Mouse (Mus musculus): ENCODE data around the gene Olfr323. TPM values are rescaled to one million over a fixed set of nuclear protein-coding genes. Genes with fewer than 3 reads are reported as not detected.
A peak's percentile ranks its signal among the peaks of the same experiment; 100 is the strongest.

Gene Olfr323
- polyA plus RNA-seq (2012; rRNA removed): 0.57 and 2.2 TPM in 2 replicates

DNA sequence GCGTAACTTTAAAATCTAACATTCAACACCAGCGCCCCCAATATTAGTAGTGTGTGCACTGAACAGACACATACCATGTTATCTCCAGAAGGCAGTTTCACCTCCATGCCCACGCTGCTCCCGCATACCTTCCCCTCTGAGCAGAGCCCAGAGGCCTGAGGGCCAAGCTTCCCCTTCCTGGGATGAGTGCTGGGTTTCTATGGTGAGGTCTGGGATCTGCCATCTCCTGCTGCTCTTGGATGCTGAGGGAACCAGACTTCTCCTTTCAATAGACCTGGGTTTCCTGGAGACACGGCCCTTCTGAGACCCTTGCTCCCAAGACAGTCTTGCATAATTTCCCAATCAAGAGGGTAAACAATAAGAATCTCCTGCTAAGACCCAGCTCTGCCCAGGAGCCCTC, at the start of gene Olfr323:
Gene Olfr323 (minus strand): TSS at position 101 of the 400 bp plus-strand sequence.
- Histone ChIP-seq H3K4me3 (ENCODE audit: control insufficient read depth, low read depth, low read length) (no peak within 1 kb of the TSS), H3K4me1 (ENCODE audit: control insufficient read depth, insufficient read depth, low read length) (peaks cover 4% of the 10 kb centered on the region), H3K36me3 (ENCODE audit: control insufficient read depth, insufficient read depth, low read length) (no peaks in the 10 kb centered on the region), H3K27ac (ENCODE audit: control insufficient read depth, insufficient read depth, low read depth, low read length) (no peak within 1 kb of the TSS), H3K27me3 (ENCODE audit: control insufficient read depth, insufficient read depth, low read length) (no peaks in the 10 kb centered on the region)
- TF ChIP-seq POLR2A (IDR thresholded peaks at IDR 0.05; ENCODE audit: control insufficient read depth, low read depth, low read length): no peak
- no peak for TF ChIP-seq CTCF (IDR thresholded peaks at IDR 0.05; ENCODE audit: control insufficient read depth, insufficient read depth, insufficient replicate concordance, low read depth, low read length)

DNA sequence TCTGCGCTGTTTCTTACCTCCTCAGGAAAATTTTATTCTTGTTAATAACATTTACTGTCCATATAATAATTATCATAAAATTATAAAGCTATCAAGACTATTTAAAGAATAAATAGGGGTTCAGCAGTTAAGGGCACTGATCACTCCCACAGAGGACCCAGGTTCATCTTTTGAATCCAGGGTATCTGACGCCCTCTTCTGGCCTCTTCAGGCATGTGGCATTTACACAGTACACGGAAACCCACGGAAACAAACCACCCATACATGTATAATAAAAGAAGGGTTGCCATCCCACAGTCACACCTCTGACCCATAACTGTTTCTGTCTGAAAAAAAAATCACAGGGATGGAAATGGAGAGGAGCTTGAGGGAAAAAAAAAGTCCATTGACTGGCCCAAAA, 41.5 kb upstream of the Olfr323 start:
- no peak overlapping the region for H3K27ac ChIP-seq (ENCODE audit: control insufficient read depth, insufficient read depth, low read depth, low read length)
- no peak overlapping the region for H3K4me3 ChIP-seq (ENCODE audit: control insufficient read depth, low read depth, low read length)
- no peaks in the 10 kb centered on the region for H3K27me3 ChIP-seq (ENCODE audit: control insufficient read depth, insufficient read depth, low read length)
- H3K4me1 ChIP-seq (ENCODE audit: control insufficient read depth, insufficient read depth, low read length): no peaks in the 10 kb centered on the region
- TF ChIP-seq CTCF (IDR thresholded peaks at IDR 0.05; ENCODE audit: control insufficient read depth, insufficient read depth, insufficient replicate concordance, low read depth, low read length) (no peak), POLR2A (IDR thresholded peaks at IDR 0.05; ENCODE audit: control insufficient read depth, low read depth, low read length) (no peak)
- H3K36me3 ChIP-seq (ENCODE audit: control insufficient read depth, insufficient read depth, low read length): no peaks in the 10 kb centered on the region

DNA sequence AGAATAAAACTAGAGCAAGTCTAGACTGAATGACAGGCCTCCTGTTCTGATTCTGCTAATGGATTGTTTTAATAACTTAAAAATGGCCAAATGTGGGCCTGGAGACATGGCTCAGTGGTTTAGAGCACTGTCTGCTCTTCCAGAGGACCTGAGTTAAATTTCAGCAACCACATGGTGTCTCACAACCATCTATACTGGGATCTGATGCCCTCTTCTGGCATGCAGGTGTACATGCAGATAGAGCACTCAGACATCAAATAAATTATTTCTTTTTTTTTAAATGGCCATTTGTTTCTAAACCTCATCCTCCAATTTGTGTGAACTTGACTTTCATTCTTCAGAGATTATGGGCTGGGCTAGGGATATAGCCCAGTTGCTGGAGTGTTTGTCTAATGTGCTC, 39.0 kb upstream of the Olfr323 start:
- Histone ChIP-seq H3K27me3 (ENCODE audit: control insufficient read depth, insufficient read depth, low read length) (no peaks in the 10 kb centered on the region), H3K4me1 (ENCODE audit: control insufficient read depth, insufficient read depth, low read length) (peaks cover 2% of the 10 kb centered on the region), H3K36me3 (ENCODE audit: control insufficient read depth, insufficient read depth, low read length) (no peaks in the 10 kb centered on the region), H3K27ac (ENCODE audit: control insufficient read depth, insufficient read depth, low read depth, low read length) (no peak overlapping the region), H3K4me3 (ENCODE audit: control insufficient read depth, low read depth, low read length) (no peak overlapping the region)
- TF ChIP-seq CTCF (IDR thresholded peaks at IDR 0.05; ENCODE audit: control insufficient read depth, insufficient read depth, insufficient replicate concordance, low read depth, low read length): no peak
- no peak for TF ChIP-seq POLR2A (IDR thresholded peaks at IDR 0.05; ENCODE audit: control insufficient read depth, low read depth, low read length)

DNA sequence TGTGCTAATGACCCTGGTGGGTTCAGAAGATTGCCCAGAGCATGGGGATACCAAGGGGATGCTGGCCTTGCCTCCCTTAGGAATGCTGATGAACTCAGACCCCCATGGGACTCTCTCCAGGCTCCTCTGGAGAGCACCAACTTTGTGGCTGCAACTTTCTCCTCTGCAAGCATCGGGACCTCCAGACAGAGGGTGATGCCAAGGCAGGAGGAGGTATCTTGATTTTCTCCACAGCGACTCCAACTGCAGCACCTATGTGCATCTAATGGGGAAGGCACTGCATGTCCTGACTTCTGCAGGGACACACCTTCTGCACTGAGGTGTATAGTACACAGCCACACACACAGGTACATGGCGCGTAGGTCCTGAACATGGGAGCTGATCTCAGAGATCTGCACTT, 28.3 kb upstream of the Olfr323 start, which contains the start of gene Olfr322:
Gene Olfr322 (plus strand): TSS at position 187 of the 400 bp plus-strand sequence.
- no peak within 1 kb of the TSS for H3K27ac ChIP-seq (ENCODE audit: control insufficient read depth, insufficient read depth, low read depth, low read length)
- H3K4me3 ChIP-seq (ENCODE audit: control insufficient read depth, low read depth, low read length): no peak within 1 kb of the TSS
- TF ChIP-seq POLR2A (IDR thresholded peaks at IDR 0.05; ENCODE audit: control insufficient read depth, low read depth, low read length) (no peak), CTCF (IDR thresholded peaks at IDR 0.05; ENCODE audit: control insufficient read depth, insufficient read depth, insufficient replicate concordance, low read depth, low read length) (no peak)
- H3K36me3 ChIP-seq (ENCODE audit: control insufficient read depth, insufficient read depth, low read length): no peaks in the 10 kb centered on the region
- H3K4me1 ChIP-seq (ENCODE audit: control insufficient read depth, insufficient read depth, low read length): no peaks in the 10 kb centered on the region
- H3K27me3 ChIP-seq (ENCODE audit: control insufficient read depth, insufficient read depth, low read length): no peaks in the 10 kb centered on the region

DNA sequence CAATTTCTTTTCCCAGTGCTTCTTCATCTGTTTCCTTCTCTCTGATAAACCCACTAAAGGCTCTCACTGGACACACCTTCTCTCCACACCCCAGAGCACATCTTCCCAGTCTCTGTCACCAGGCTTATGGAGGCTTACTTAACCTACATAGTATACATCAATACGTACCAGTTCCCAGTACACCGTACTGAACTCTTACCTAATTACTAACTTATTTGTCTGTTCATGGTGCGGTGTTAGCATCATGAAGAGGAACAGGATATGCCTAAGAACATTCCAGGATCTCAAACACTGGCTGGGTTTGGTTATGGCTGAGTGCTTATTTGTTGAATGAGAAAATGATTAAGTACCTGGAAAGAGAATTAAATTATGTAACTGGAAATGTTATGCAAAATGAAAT, 24.9 kb upstream of the Olfr323 start:
- Histone ChIP-seq H3K27me3 (ENCODE audit: control insufficient read depth, insufficient read depth, low read length) (no peaks in the 10 kb centered on the region), H3K27ac (ENCODE audit: control insufficient read depth, insufficient read depth, low read depth, low read length) (no peak overlapping the region), H3K4me3 (ENCODE audit: control insufficient read depth, low read depth, low read length) (no peak overlapping the region), H3K4me1 (ENCODE audit: control insufficient read depth, insufficient read depth, low read length) (peaks cover 3% of the 10 kb centered on the region), H3K36me3 (ENCODE audit: control insufficient read depth, insufficient read depth, low read length) (no peaks in the 10 kb centered on the region)
- no peak for TF ChIP-seq POLR2A (IDR thresholded peaks at IDR 0.05; ENCODE audit: control insufficient read depth, low read depth, low read length)
- no peak for TF ChIP-seq CTCF (IDR thresholded peaks at IDR 0.05; ENCODE audit: control insufficient read depth, insufficient read depth, insufficient replicate concordance, low read depth, low read length)

DNA sequence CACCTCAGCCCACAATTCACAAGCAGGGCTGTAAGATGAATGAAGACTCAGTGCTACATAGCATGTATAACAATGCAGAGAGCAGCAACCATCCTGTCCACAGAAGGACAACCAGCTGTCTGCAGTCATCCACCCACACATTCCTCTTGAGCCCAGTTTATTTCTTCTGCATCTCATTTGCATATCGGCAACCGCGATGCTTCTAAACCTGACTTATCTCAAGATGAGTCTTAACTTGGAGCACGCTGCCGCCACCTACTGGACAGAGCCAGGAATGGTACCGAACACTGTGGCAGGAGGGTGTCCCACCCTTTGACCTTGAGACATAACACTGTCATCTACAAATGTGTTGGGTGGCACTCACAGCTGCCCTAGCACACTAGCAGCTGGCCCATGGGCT, 13.0 kb upstream of the Olfr323 start:
- H3K27me3 ChIP-seq (ENCODE audit: control insufficient read depth, insufficient read depth, low read length): no peaks in the 10 kb centered on the region
- no peaks in the 10 kb centered on the region for H3K36me3 ChIP-seq (ENCODE audit: control insufficient read depth, insufficient read depth, low read length)
- peak; percentile 92; the same call in 1 of the 2 replicates for TF ChIP-seq CTCF (IDR thresholded peaks at IDR 0.05; ENCODE audit: control insufficient read depth, insufficient read depth, insufficient replicate concordance, low read depth, low read length)
- TF ChIP-seq POLR2A (IDR thresholded peaks at IDR 0.05; ENCODE audit: control insufficient read depth, low read depth, low read length): no peak
- H3K4me3 ChIP-seq (ENCODE audit: control insufficient read depth, low read depth, low read length): no peak overlapping the region
- H3K27ac ChIP-seq (ENCODE audit: control insufficient read depth, insufficient read depth, low read depth, low read length): no peak overlapping the region
- peaks cover 3% of the 10 kb centered on the region for H3K4me1 ChIP-seq (ENCODE audit: control insufficient read depth, insufficient read depth, low read length)

DNA sequence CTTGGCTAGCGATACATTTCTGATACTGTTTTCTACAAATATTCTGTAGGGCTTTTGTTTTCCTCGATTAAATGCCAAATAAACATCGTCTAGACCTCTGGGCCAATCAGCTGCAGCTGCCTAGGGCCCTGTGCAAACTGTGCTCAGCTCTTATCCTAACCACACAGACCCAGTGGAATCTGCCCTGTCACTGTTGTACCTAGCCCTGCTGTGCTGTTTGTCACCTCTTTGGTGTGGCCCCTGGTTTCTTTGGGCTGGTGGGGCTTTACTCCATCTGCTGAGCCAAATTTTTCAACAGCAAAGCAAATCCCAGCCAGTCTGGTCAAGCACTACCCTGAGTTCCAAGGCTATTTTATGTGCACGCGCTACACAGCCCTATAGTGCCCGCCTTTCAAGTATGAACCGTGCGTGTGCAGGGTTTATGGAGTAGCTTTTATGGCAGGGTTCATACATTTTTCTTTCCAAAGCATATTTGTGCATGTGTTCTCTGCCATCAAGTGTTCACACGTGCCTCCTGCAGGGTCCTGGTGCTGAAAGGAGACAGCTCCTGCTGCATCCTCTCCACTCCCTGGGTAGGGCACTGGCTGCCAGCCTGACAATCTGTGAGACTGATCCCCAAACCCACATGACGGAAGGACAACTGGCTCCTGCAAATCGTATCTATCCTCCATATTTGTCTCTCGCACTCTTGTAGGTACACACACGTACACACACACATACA, 11.5 kb upstream of the Olfr323 start:
- TF ChIP-seq CTCF (IDR thresholded peaks at IDR 0.05; ENCODE audit: control insufficient read depth, insufficient read depth, insufficient replicate concordance, low read depth, low read length) (no peak), POLR2A (IDR thresholded peaks at IDR 0.05; ENCODE audit: control insufficient read depth, low read depth, low read length) (no peak)
- Histone ChIP-seq H3K4me1 (ENCODE audit: control insufficient read depth, insufficient read depth, low read length) (peaks cover 3% of the 10 kb centered on the region), H3K4me3 (ENCODE audit: control insufficient read depth, low read depth, low read length) (no peak overlapping the region), H3K27ac (ENCODE audit: control insufficient read depth, insufficient read depth, low read depth, low read length) (no peak overlapping the region), H3K36me3 (ENCODE audit: control insufficient read depth, insufficient read depth, low read length) (no peaks in the 10 kb centered on the region), H3K27me3 (ENCODE audit: control insufficient read depth, insufficient read depth, low read length) (no peaks in the 10 kb centered on the region)
